Mouse (Mus musculus) midbrain, embryonic 14.5 days (tissue): ENCODE measurements at regions not wholly inside any gene's neighbourhood (a gene's known extent, or its start where the extent isn't known, plus 50 kb on each side); places are given as distances from the start of the nearest gene placed in this dataset.
A peak's percentile ranks its signal among the peaks of the same experiment; 100 is the strongest.

Experiments used
- ATAC-seq: fragments of 200-750 bp; cut with Nextera tagmentation; 2 replicates; pipeline ENCODE4 v1.8.0; 2017; ENCODE audit warnings: moderate number of reproducible peaks, moderate library complexity; ENCODE audit not compliant: low FRiP score, low TSS enrichment
- DNase-seq: peaks from one replicate; pipeline ENCODE4 v3.0.0-alpha.2; 2015
- H3K27ac ChIP-seq: fragments of 300-500 bp; sonication (generic); replicated peaks from 2 replicates; pipeline ENCODE4 v1.5.1; 2014; ENCODE audit warnings: mild to moderate bottlenecking, low read depth, low read length, moderate library complexity
- H3K27me3 ChIP-seq: fragments of 300-500 bp; sonication (generic); 2 replicates; pipeline ENCODE4 v1.6.1; 2014; ENCODE audit warnings: low read length, control low read depth, mixed read lengths; ENCODE audit not compliant: control insufficient read depth, insufficient read depth
- H3K36me3 ChIP-seq: fragments of 300-500 bp; sonication (generic); 2 replicates; pipeline ENCODE4 v1.6.1; 2014; ENCODE audit warnings: low read length, control low read depth; ENCODE audit not compliant: control insufficient read depth, insufficient read depth
- H3K4me1 ChIP-seq: fragments of 300-500 bp; sonication (generic); 2 replicates; pipeline ENCODE4 v1.6.1; 2014; ENCODE audit warnings: mild to moderate bottlenecking, antibody characterized with exemption, low read length, control low read depth; ENCODE audit not compliant: control insufficient read depth, insufficient read depth
- H3K4me2 ChIP-seq: fragments of 300-500 bp; sonication (generic); 2 replicates; pipeline ENCODE4 v1.6.1; 2014; ENCODE audit warnings: mild to moderate bottlenecking, low read length, moderate library complexity
- H3K4me3 ChIP-seq: fragments of 300-500 bp; sonication (generic); replicated peaks from 2 replicates; pipeline ENCODE4 v1.5.1; 2014; ENCODE audit warnings: low read depth, low read length
- H3K9ac ChIP-seq: fragments of 300-500 bp; sonication (generic); replicated peaks from 2 replicates; pipeline ENCODE4 v1.6.1; 2014; ENCODE audit warnings: mild to moderate bottlenecking, low read length, moderate library complexity
- H3K9me3 ChIP-seq: fragments of 300-500 bp; sonication (generic); 2 replicates; pipeline ENCODE4 v1.6.1; 2016; ENCODE audit warnings: low read length, control low read depth, mixed read lengths; ENCODE audit not compliant: control insufficient read depth
- WGBS: fragments of 180-500 bp; shearing (Covaris S2); extraction: QIAGEN DNeasy Blood & Tissue Kit; methylation state at CpG from one replicate; pipeline ENCODE4 v1.1.7; 2014; 5-methylcytosine and 5-hydroxymethylcytosine counted together

- WGBS = 96% methylated on average over 3 of the region's 3 CpGs
- Histone ChIP-seq H3K36me3 (no peaks in the 10 kb centered on the region), H3K9ac (no peak overlapping the region), H3K27me3 (no peaks in the 10 kb centered on the region), H3K4me2 (no peak overlapping the region), H3K4me1 (peaks cover 6% of the 10 kb centered on the region; the same call in 1 of the 2 replicates), H3K4me3 (no peak overlapping the region), H3K27ac (no peak overlapping the region), H3K9me3 (no peaks in the 10 kb centered on the region)
- DNase-seq = no peak
- ATAC-seq = no peak
Observed at GRCm38 (mm10) chr3:34772035-34772434, 121.8 kb downstream of the Sox2 start.

GRCm38 (mm10) chr3:34773678-34774425 lies 123.6 kb downstream of the Sox2 start:
- H3K9me3 ChIP-seq = no peaks in the 10 kb centered on the region
- H3K4me3 ChIP-seq = no peak overlapping the region
- no peak for ATAC-seq
- peak overlapping the region; percentile 29 for H3K4me2 ChIP-seq
- no peak overlapping the region for H3K9ac ChIP-seq
- whole genome bisulfite sequencing = 31% methylated on average over 23 of the region's 23 CpGs
- H3K27me3 ChIP-seq = no peaks in the 10 kb centered on the region
- peaks cover 6% of the 10 kb centered on the region; the same call in 1 of the 2 replicates for H3K4me1 ChIP-seq
- no peaks in the 10 kb centered on the region for H3K36me3 ChIP-seq
- H3K27ac ChIP-seq = no peak overlapping the region
- DNase-seq = peak; percentile 60

GRCm38 (mm10) chr3:34781770-34782169 lies 131.6 kb downstream of the Sox2 start:
- Histone ChIP-seq H3K9ac (no peak overlapping the region), H3K36me3 (no peaks in the 10 kb centered on the region), H3K4me1 (no peaks in the 10 kb centered on the region), H3K4me2 (no peak overlapping the region), H3K27me3 (no peaks in the 10 kb centered on the region), H3K4me3 (no peak overlapping the region), H3K27ac (no peak overlapping the region), H3K9me3 (no peaks in the 10 kb centered on the region)
- no peak for ATAC-seq
- WGBS = 94% methylated on average over 6 of the region's 6 CpGs
- DNase-seq = no peak

GRCm38 (mm10) chr3:34783398-34783797 lies 133.2 kb downstream of the Sox2 start:
- Histone ChIP-seq H3K4me3 (no peak overlapping the region), H3K36me3 (no peaks in the 10 kb centered on the region), H3K9me3 (no peaks in the 10 kb centered on the region), H3K4me2 (no peak overlapping the region), H3K9ac (no peak overlapping the region), H3K4me1 (no peaks in the 10 kb centered on the region), H3K27me3 (no peaks in the 10 kb centered on the region), H3K27ac (no peak overlapping the region)
- ATAC-seq (no peak), DNase-seq (no peak)
- 96% methylated on average over 1 of the region's 1 CpGs for WGBS

- H3K27me3 ChIP-seq = no peaks in the 10 kb centered on the region
- H3K27ac ChIP-seq = no peak overlapping the region
- no peak for ATAC-seq
- H3K9me3 ChIP-seq = no peaks in the 10 kb centered on the region
- H3K4me1 ChIP-seq = no peaks in the 10 kb centered on the region
- DNase-seq = no peak
- no peak overlapping the region for H3K4me3 ChIP-seq
- no peaks in the 10 kb centered on the region for H3K36me3 ChIP-seq
- 78% methylated on average over 3 of the region's 3 CpGs for WGBS
- no peak overlapping the region for H3K4me2 ChIP-seq
- no peak overlapping the region for H3K9ac ChIP-seq
Observed at GRCm38 (mm10) chr3:34787211-34787610, 137.0 kb downstream of the Sox2 start.

- peak overlapping the region; percentile 58 for H3K4me2 ChIP-seq
- no peak overlapping the region for H3K27ac ChIP-seq
- DNase-seq = peak; percentile 70
- H3K9ac ChIP-seq = no peak overlapping the region; the same call in 1 of the 2 replicates
- ATAC-seq = peak; percentile 73
- 18% methylated on average over 23 of the region's 23 CpGs for WGBS
- no peaks in the 10 kb centered on the region for H3K27me3 ChIP-seq
- peak overlapping the region; percentile 30 for H3K4me3 ChIP-seq
- no peaks in the 10 kb centered on the region for H3K4me1 ChIP-seq
- H3K9me3 ChIP-seq = no peaks in the 10 kb centered on the region
- no peaks in the 10 kb centered on the region for H3K36me3 ChIP-seq
Observed at GRCm38 (mm10) chr3:34795103-34795983, 145.1 kb downstream of the Sox2 start.

GRCm38 (mm10) chr3:34795984-34796266 lies 145.7 kb downstream of the Sox2 start:
- Histone ChIP-seq H3K4me3 (peak overlapping the region; percentile 30), H3K27ac (no peak overlapping the region), H3K9me3 (no peaks in the 10 kb centered on the region), H3K9ac (no peak overlapping the region), H3K36me3 (no peaks in the 10 kb centered on the region), H3K4me2 (peak overlapping the region; percentile 58), H3K27me3 (no peaks in the 10 kb centered on the region), H3K4me1 (no peaks in the 10 kb centered on the region)
- ATAC-seq = no peak
- WGBS = 9% methylated on average over 5 of the region's 5 CpGs
- DNase-seq = no peak

GRCm38 (mm10) chr3:34808833-34809232 lies 158.6 kb downstream of the Sox2 start:
- Histone ChIP-seq H3K4me1 (no peaks in the 10 kb centered on the region), H3K27me3 (no peaks in the 10 kb centered on the region), H3K9me3 (no peaks in the 10 kb centered on the region), H3K4me2 (no peak overlapping the region), H3K27ac (no peak overlapping the region), H3K9ac (no peak overlapping the region), H3K36me3 (no peaks in the 10 kb centered on the region), H3K4me3 (no peak overlapping the region)
- 38% methylated on average over 6 of the region's 6 CpGs for WGBS
- ATAC-seq = no peak
- DNase-seq = no peak

- WGBS = 71% methylated on average over 4 of the region's 4 CpGs
- Histone ChIP-seq H3K4me2 (no peak overlapping the region), H3K27me3 (no peaks in the 10 kb centered on the region), H3K9me3 (no peaks in the 10 kb centered on the region), H3K36me3 (no peaks in the 10 kb centered on the region), H3K4me3 (no peak overlapping the region), H3K27ac (no peak overlapping the region), H3K9ac (no peak overlapping the region), H3K4me1 (no peaks in the 10 kb centered on the region)
- ATAC-seq (no peak), DNase-seq (no peak)
Observed at GRCm38 (mm10) chr3:34811753-34812152, 161.5 kb downstream of the Sox2 start.
